Mouse (Mus musculus) neural tube, embryonic 11.5 days (tissue): Measurements from ENCODE around the gene Mtg2. TPM values are rescaled to one million over a fixed set of nuclear protein-coding genes. Genes with fewer than 3 reads are reported as not detected.

Source experiments
- polyA plus RNA-seq: library from polyadenylated mRNA; unstranded; fragments of >200 nt; fragmentation: Nextera tagmentation; extraction: Ambion mirVana; gene quantifications from 2 replicates; pipeline ENCODE4 v1.2.1, GENCODE M21; 2014

Mtg2 gene
- polyA plus RNA-seq, 1 experiment from 2014 or later, result 26.5 TPM

Other genes starting within 250 kb of the Mtg2 start
- gene Taf4, start 93.9 kb upstream of the Mtg2 start, polyA plus RNA-seq, result 5.5 and 6.2 TPM in 2 replicates
- gene Lsm14b, start 45.6 kb upstream of the Mtg2 start, polyA plus RNA-seq, result 10.1 and 11.6 TPM in 2 replicates
- gene Psma7, start 28.2 kb upstream of the Mtg2 start, polyA plus RNA-seq, result 770 and 786 TPM in 2 replicates
- gene Ss18l1, start 28.1 kb upstream of the Mtg2 start, polyA plus RNA-seq, result 19.2 and 20.9 TPM in 2 replicates
- gene Hrh3, start 33.9 kb downstream of the Mtg2 start, polyA plus RNA-seq, result 1.4 and 2.0 TPM in 2 replicates
- 43.5 and 43.7 TPM in 2 replicates for gene Osbpl2, start 48.7 kb downstream of the Mtg2 start, polyA plus RNA-seq
- gene Adrm1, start 100.9 kb downstream of the Mtg2 start, polyA plus RNA-seq, result 195 and 198 TPM in 2 replicates
- gene Lama5, start 155.3 kb downstream of the Mtg2 start, polyA plus RNA-seq, result 4.4 and 5.4 TPM in 2 replicates
- gene Rps21, start 186.8 kb downstream of the Mtg2 start, polyA plus RNA-seq, result 478 and 494 TPM in 2 replicates
- 17.7 and 22.9 TPM in 2 replicates for gene Cables2, start 202.9 kb downstream of the Mtg2 start, polyA plus RNA-seq
- gene Rbbp8nl, start 219.3 kb downstream of the Mtg2 start, polyA plus RNA-seq, result 0.09 TPM in 1 of 2 replicates, not detected in the other